Mouse (Mus musculus) neural tube, embryonic 12.5 days (tissue): Measurements from ENCODE around the gene Rnf168. TPM values are rescaled to one million over a fixed set of nuclear protein-coding genes. Genes with fewer than 3 reads are reported as not detected.

Experiments
- ATAC-seq: fragments of 200-750 bp; cut with Nextera tagmentation; 2 replicates; pipeline ENCODE4 v1.8.0; 2017; ENCODE audit warnings: low read depth, mild to moderate bottlenecking, moderate TSS enrichment, moderate library complexity; ENCODE audit not compliant: low FRiP score
- H3K27ac ChIP-seq: fragments of 300-500 bp; sonication (generic); 2 replicates; pipeline ENCODE4 v1.5.1; 2016
- H3K27me3 ChIP-seq: fragments of 300-500 bp; sonication (generic); replicated peaks from 2 replicates; pipeline ENCODE4 v1.6.1; 2016; ENCODE audit warnings: mild to moderate bottlenecking
- H3K36me3 ChIP-seq: fragments of 300-500 bp; sonication (generic); 2 replicates; pipeline ENCODE4 v1.6.1; 2016; ENCODE audit warnings: mild to moderate bottlenecking
- H3K4me1 ChIP-seq: fragments of 300-500 bp; sonication (generic); 2 replicates; pipeline ENCODE4 v1.6.1; 2016
- H3K4me2 ChIP-seq: fragments of 300-500 bp; sonication (generic); replicated peaks from 2 replicates; pipeline ENCODE4 v1.6.1; 2016; ENCODE audit warnings: mild to moderate bottlenecking
- H3K4me3 ChIP-seq: fragments of 300-500 bp; sonication (generic); 2 replicates; pipeline ENCODE4 v1.5.1; 2016
- H3K9ac ChIP-seq: fragments of 300-500 bp; sonication (generic); 2 replicates; pipeline ENCODE4 v1.6.1; 2016; ENCODE audit warnings: mild to moderate bottlenecking
- H3K9me3 ChIP-seq: fragments of 300-500 bp; sonication (generic); 2 replicates; pipeline ENCODE4 v1.6.1; 2016; ENCODE audit warnings: mild to moderate bottlenecking
- WGBS: fragments of 180-500 bp; shearing (Covaris S2); methylation state at CpG from one replicate; pipeline ENCODE4 v1.1.7; 2016; 5-methylcytosine and 5-hydroxymethylcytosine counted together
- polyA plus RNA-seq: library from polyadenylated mRNA; unstranded; fragments of >200 nt; fragmentation: Nextera tagmentation; extraction: Ambion mirVana; gene quantifications from 2 replicates; pipeline ENCODE4 v1.2.1, GENCODE M21; 2016

Rnf168 gene
- polyA plus RNA-seq, 1 experiment from 2014 or later = 27.2 TPM

DNA sequence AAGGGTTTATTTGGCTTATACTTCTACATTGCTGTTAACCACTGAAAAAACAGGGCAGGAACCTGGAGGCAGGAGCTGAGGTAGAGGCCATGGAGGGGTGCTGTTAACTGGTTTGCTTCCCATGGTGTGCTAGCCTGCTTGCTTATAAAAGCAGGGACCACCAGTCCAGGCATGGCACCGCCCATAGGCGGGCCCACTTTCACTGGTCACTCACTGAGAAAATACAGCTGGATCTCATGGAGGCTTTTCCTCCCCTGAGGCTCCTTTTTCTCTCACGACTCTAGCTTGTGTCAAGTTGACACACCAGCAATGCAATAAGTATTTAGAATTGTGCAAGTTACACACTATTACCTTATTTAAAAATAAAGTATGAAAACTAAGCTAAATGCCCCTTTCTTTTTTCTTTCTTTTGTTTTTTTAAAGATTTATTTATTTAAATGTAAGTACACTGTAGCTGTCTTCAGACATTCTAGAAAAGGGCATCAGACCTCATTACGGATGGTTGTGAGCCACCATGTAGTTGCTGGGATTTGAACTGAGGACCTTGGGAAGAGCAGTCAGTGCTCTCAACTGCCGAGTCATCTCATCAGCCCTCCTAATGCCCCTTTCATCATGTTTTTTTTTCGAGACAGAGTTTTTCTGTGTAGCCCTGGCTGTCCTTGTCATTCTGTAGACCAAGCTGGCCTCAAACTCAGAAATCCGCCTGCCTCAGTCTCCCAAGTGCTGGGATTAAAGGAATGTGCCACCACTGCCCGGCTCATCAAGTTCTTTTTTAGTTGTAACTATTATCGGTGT is 53.8 kb downstream of the Rnf168 start:
- ATAC-seq = no peak
- Histone ChIP-seq H3K9ac (no peak overlapping the region), H3K9me3 (no peaks in the 10 kb centered on the region), H3K4me3 (0 out of 2 replicates have a peak overlapping the region, but pooled peaks have one; percentile 5), H3K27ac (no peak overlapping the region), H3K27me3 (no peaks in the 10 kb centered on the region), H3K36me3 (no peaks in the 10 kb centered on the region), H3K4me2 (peak overlapping the region; percentile 64), H3K4me1 (0 out of 2 replicates have a peak, but pooled peaks cover 6% of the 10 kb centered on the region)
- WGBS = 63% methylated on average over 9 of the region's 9 CpGs

DNA sequence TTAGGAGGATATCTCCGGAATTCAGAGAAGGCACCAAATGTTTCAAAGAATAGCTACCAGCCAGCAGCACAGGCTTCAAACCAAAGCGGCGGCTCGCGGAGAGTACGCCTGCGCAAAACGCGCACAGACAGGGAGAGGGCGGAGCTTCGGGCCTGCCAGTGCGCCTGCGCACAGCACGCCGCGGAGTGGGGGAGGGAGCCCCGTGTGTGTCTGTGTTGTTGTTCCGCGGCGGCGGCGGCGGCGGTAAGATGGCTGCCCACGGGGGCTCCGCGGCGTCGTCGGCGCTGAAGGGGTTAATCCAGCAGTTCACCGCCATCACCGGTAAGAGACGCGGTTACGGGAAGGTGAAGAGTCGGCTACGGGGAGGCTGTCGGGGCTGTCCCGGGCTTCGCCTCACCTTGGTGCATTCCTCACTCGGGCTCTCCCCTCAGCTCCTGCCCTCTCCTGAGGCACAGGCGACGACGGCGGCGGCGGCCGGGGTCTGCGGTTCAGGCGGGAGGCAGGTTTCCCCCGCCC is 54.8 kb downstream of the Rnf168 start, which contains the start of gene Ubxn7:
Ubxn7 (plus strand) TSS at position 218 of the 516 bp plus-strand sequence.
- no peaks in the 10 kb centered on the region for H3K9me3 ChIP-seq
- under 1% methylated on average over 52 of the region's 52 CpGs for WGBS
- peak within 1 kb of the TSS; percentile 98 for H3K9ac ChIP-seq
- H3K4me2 ChIP-seq = peak within 1 kb of the TSS; percentile 64
- H3K4me1 ChIP-seq = 0 out of 2 replicates have a peak, but pooled peaks cover 7% of the 10 kb centered on the region
- H3K36me3 ChIP-seq = no peaks in the 10 kb centered on the region
- H3K27me3 ChIP-seq = no peaks in the 10 kb centered on the region
- peak; percentile 97 for ATAC-seq
- peak within 1 kb of the TSS; percentile 98 for H3K4me3 ChIP-seq
- H3K27ac ChIP-seq = peak within 1 kb of the TSS; percentile 94

DNA sequence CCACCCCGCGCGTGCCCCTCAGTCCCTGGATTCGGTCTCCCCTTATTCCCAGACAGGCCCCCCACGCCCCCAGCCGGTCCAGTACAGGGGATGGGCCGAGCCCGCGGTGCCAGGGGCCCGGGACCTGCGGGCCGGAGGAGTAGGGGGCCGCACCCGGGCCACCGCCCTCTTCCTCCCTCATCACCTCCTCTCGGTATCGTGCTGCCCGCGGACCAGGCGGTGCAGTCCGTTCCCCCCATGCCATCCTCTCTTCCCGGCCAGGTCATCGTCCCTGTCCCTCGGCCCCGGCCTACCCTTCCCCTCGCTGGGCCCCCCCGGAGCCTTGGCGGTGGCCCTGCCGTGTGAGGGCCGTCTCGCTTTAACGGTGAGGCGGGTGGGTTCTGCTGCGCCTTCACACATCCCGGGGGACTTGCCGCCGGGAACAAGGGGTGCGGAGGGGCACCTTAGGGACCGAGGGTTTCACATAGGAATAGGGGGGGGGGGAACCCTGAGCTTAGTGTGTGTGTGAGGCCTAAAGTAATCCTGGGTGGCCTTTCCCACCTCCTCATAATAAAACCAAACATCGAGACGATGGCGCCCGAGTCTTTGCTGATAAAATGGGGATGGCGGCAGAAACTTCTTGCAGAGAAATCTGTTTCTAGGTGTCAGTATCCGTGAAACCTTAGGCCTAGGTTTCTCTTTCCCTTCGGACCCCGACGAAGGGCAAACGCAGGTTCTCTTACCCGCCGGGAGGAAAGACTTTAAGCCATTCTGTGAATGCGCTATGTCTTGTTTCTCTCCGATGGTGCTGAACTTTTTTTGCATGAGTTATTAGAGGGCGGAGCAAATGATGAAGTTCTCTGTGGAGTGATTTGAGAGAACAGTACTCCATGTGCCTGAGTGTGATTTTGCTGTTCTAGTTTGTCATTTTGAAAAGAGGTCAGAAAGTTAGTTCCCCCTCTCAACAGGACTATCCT is 55.6 kb downstream of the Rnf168 start:
- ATAC-seq = peak; percentile 87
- peak overlapping the region; percentile 98 for H3K9ac ChIP-seq
- H3K4me3 ChIP-seq = peak overlapping the region; percentile 98
- peak overlapping the region; percentile 64 for H3K4me2 ChIP-seq
- no peaks in the 10 kb centered on the region for H3K36me3 ChIP-seq
- peak overlapping the region; percentile 94 for H3K27ac ChIP-seq
- H3K9me3 ChIP-seq = no peaks in the 10 kb centered on the region
- WGBS = under 1% methylated on average over 54 of the region's 54 CpGs
- H3K4me1 ChIP-seq = 0 out of 2 replicates have a peak, but pooled peaks cover 7% of the 10 kb centered on the region
- no peaks in the 10 kb centered on the region for H3K27me3 ChIP-seq

DNA sequence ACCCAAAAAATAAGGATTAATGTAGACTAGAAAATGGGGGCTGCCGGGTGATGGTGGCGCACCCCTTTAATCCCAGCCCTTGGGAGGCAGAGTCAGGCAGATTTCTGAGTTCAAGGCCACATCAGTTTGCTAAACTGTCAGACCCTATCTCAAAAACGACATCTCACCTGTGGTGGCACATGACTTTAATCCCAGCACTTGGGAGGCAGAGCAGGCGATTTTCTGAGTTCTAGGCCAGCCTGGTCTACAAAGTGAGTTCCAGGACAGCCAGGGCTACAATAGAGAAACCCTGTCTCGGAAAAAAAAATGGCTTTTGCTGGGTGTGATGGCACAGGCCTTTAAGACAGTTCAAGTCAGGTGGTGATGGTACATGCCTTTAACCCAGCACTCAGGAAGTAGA is 57.9 kb downstream of the Rnf168 start:
- no peak for ATAC-seq
- H3K4me2 ChIP-seq = no peak overlapping the region
- H3K36me3 ChIP-seq = no peaks in the 10 kb centered on the region
- 97% methylated on average over 5 of the region's 5 CpGs for WGBS
- H3K4me1 ChIP-seq = 0 out of 2 replicates have a peak, but pooled peaks cover 7% of the 10 kb centered on the region
- no peaks in the 10 kb centered on the region for H3K27me3 ChIP-seq
- H3K4me3 ChIP-seq = no peak overlapping the region
- H3K9ac ChIP-seq = no peak overlapping the region
- no peaks in the 10 kb centered on the region for H3K9me3 ChIP-seq
- H3K27ac ChIP-seq = no peak overlapping the region

DNA sequence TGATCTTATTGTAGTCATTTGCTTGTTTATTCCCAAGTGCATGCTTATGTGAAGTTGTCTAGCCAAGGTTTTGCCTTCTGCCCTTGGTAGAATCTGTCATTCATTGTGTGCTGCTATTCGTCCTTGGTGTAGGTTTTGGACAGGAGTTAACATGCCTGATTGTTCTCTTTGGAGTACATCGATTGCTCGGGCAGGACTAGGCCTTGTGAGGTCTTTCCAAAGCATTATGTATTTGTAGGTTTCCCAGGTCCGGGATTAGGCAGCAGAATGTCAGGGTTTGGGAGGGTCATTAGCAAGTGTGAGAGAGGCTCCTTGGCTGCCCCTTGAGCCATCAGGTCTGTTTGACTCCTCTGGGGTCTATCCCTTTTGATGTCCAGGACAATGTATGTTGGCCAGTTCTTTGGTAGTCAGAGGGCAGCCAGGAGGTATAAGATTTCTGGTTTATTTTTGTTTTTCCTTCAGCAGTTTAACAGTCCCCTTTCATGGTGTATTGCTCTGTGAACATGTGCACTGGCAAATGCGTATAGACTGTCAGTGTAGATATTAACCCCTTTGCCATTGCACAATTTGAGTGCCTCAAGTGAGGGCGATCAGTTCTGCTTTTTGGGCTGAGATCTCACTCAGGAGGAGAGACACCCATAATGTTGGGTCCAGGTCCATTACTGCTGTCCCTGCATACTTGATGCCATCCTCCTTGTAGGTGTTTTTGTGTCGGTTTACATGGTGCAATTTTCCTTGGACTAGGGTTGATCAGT is 58.9 kb downstream of the Rnf168 start:
- no peak for ATAC-seq

DNA sequence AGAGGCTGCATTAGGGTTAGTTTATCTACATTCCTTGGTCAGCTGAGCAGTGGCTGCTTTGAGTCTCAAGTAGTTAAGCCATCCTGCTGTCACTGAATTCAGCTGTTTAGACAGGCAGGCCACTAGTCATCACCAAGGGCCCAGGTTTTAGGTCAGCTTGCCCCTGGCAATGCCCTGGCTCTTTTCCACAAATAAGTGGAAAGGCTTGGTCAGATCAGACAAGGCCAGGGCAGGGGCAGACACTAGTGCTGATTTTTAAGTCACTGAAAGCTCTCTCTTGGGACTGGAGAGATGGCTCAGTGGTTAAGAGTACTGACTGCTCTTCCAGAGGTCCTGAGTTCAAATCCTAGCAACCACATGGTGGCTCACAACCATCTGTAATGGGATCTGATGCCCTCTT is 59.7 kb downstream of the Rnf168 start:
- no peaks in the 10 kb centered on the region for H3K27me3 ChIP-seq
- no peak overlapping the region for H3K27ac ChIP-seq
- no peaks in the 10 kb centered on the region for H3K9me3 ChIP-seq
- H3K4me1 ChIP-seq = 0 out of 2 replicates have a peak, but pooled peaks cover 4% of the 10 kb centered on the region
- no peak overlapping the region for H3K4me2 ChIP-seq
- no peak overlapping the region for H3K9ac ChIP-seq
- no peaks in the 10 kb centered on the region for H3K36me3 ChIP-seq
- no peak for ATAC-seq
- H3K4me3 ChIP-seq = no peak overlapping the region

More for the DNA sequence above, 58.9 kb downstream of the Rnf168 start:
- no peak overlapping the region for H3K9ac ChIP-seq
- 0 out of 2 replicates have a peak, but pooled peaks cover 7% of the 10 kb centered on the region for H3K4me1 ChIP-seq
- H3K4me3 ChIP-seq = no peak overlapping the region
- no peaks in the 10 kb centered on the region for H3K9me3 ChIP-seq
- WGBS = 83% methylated on average over 7 of the region's 7 CpGs
- no peaks in the 10 kb centered on the region for H3K36me3 ChIP-seq
- H3K27ac ChIP-seq = no peak overlapping the region
- no peak overlapping the region for H3K4me2 ChIP-seq
- H3K27me3 ChIP-seq = no peaks in the 10 kb centered on the region

DNA sequence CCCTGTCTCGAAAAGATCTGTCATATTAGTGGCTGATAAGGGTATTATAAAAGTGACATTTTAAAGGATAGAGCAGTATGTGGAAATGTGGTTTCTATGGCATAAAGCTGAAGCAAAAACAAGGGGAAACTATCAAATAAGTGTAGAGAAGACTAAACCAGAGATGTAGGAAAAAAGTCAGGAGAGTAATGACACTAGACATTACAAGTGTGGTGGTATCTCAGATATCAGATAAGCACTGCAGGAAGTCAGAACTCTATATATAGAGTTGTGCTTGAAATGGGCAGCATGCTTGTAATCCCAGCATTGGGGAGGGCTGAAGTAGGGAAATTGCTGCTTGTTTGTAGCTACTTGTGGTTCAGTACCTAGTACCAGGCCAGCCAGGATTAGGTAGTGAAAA is 63.2 kb downstream of the Rnf168 start:
- WGBS = 86% methylated on average over 1 of the region's 1 CpGs
- no peak for ATAC-seq
- Histone ChIP-seq H3K4me2 (no peak overlapping the region), H3K9ac (no peak overlapping the region), H3K27me3 (no peaks in the 10 kb centered on the region), H3K9me3 (no peaks in the 10 kb centered on the region), H3K27ac (no peak overlapping the region), H3K4me1 (0 out of 2 replicates have a peak, but pooled peaks cover 4% of the 10 kb centered on the region), H3K4me3 (no peak overlapping the region), H3K36me3 (no peaks in the 10 kb centered on the region)

DNA sequence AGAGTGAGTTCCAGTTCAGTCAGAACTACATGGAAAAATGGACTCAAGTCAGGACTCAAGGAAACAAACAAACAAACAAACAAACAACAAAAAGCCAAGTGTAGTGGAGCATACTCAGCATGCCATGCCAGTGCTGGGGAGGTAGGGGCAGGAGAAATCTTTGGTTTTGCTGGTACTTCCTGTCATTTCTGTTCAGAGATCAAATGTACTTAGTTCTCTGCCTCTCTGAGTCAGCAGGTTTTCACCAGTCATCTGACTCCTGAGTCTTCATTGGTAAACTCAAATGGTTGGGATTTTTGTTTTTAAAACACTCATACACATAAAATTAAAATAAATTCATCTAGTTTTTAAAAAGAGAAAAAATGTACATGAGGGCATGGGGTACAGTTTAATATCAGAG is 68.3 kb downstream of the Rnf168 start:
- Histone ChIP-seq H3K9ac (no peak overlapping the region), H3K27ac (no peak overlapping the region), H3K4me1 (no peaks in the 10 kb centered on the region), H3K27me3 (no peaks in the 10 kb centered on the region), H3K4me2 (no peak overlapping the region), H3K36me3 (no peaks in the 10 kb centered on the region), H3K4me3 (no peak overlapping the region), H3K9me3 (no peaks in the 10 kb centered on the region)
- no peak for ATAC-seq

DNA sequence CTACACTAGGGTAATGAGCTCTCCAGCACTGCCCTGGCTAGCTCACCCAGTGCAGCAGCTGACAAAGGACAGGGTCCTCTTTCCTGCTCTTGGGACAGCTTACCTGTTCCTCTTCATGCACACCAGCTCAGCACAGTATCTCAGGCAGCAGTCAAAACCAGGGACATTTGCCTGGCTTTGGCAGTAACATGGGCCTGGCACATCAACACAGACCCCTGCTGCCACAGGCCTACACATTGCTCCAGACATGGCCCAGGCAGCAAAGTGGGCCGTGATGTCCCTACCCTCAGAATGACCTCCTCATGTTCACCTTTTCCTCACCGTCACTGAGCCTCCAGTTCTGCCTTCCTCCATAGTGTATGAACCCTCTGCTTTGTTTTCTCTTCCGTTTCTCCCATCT is 73.5 kb downstream of the Rnf168 start:
- Histone ChIP-seq H3K9ac (no peak overlapping the region), H3K27me3 (no peaks in the 10 kb centered on the region), H3K4me3 (no peak overlapping the region), H3K4me2 (no peak overlapping the region), H3K4me1 (no peaks in the 10 kb centered on the region), H3K36me3 (peaks cover 24% of the 10 kb centered on the region), H3K27ac (no peak overlapping the region), H3K9me3 (no peaks in the 10 kb centered on the region)
- ATAC-seq = no peak
- 91% methylated on average over 3 of the region's 3 CpGs for WGBS
